Mouse (Mus musculus) layer of hippocampus, adult 8-10 months (tissue): ENCODE measurements around the gene Wdr20rt. TPM values are rescaled to one million over a fixed set of nuclear protein-coding genes. Genes with fewer than 3 reads are reported as not detected.
A peak's percentile ranks its signal among the peaks of the same experiment; 100 is the strongest.
"Not testable (repeated sequence)": the region's sequence is repeated elsewhere in the genome, so short reads cannot be mapped to it uniquely, and the experiment has no call there.

Source experiments
- DNase-seq, 2 experiments: peaks; one replicate each; pipeline ENCODE4 v3.0.0; 2022; ENCODE audit warnings: low spot score in 2 of 2
- total RNA-seq, 4 experiments: library from RNA; stranded (reverse); gene quantifications; 2 replicates each; pipeline ENCODE4 v1.2.4; 2022

Wdr20rt gene
- total RNA-seq: under 1 TPM in 2 of 4 experiments, not detected in 2; 0.19 to 0.27 TPM

DNA sequence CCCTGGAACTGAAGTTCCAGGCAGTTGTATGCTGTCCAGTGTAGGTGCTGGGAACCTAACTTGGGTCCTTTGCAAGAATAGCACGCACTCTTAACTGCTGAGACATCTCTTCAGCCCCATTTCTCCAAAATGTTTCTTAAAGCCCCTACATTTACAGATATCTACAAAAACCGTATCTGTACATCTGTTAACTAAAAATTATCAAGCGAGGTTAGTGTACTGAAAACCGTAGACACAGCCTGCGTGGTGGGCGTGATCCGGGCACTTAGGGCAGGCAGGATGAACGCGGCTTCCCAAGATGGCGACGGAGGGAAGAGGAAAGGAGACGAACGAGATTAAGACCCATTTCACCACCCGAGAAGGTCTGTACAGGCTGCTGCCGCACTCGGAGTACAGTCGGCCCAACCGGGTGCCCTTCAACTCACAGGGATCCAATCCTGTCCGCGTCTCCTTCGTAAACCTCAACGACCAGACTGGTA is at the start of gene Wdr20rt:
Gene Wdr20rt, plus strand, starts transcription at position 51 of the 479 bp plus-strand sequence.
- DNase-seq: no peak

GRCm38 (mm10) chr12:65187365-65187764 is 38.0 kb upstream of the Wdr20rt start:
- DNase-seq: peak in 1 of 2 experiments; percentile 14

- DNase-seq: no peak
Measured at GRCm38 (mm10) chr12:65189213-65189612, 36.1 kb upstream of the Wdr20rt start.

DNA sequence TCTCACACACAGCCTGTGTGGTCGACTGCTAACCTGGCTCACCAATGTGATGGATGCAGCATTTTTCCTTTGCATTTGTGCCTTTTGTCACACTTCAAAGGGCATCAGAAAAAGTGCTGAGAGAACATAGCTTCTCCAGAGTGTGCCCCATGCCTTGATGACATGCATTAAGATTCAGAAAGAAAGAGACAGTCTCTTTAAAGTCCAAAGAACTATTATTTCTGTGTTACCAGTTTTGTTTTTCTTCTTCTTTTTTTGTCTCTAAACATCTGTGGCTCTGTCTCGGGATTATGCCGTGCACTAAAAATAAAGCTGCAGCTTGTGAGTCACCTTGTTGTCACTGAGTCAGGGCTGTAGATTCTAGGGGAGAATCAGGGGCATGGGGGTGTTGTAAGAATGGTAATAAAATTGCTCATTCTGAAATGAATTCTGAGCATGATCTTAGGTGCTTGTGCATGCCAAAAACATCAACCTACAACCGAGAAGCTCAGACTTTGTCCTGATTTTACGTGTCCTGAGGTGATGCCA is 31.2 kb upstream of the Wdr20rt start:
- DNase-seq: no peak

DNA sequence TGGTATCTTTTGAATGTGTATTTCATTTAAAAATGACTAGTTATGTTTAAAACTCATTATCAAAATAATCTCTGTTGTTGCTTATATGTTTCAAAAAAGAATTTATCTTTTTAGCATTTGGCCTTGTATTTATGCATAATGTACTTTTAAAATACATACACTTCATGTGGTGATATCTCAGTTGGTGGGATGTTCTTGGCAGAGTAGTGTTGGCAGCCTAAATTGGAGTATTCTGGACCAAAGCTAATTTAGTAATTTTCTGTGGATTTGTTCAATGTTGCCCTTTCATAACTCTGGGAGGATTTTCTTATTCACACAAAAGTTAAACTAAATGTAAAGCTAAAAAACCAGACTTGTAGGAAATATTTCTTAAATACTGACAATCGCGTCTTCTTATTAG is 23.5 kb upstream of the Wdr20rt start:
- DNase-seq: no peak

DNA sequence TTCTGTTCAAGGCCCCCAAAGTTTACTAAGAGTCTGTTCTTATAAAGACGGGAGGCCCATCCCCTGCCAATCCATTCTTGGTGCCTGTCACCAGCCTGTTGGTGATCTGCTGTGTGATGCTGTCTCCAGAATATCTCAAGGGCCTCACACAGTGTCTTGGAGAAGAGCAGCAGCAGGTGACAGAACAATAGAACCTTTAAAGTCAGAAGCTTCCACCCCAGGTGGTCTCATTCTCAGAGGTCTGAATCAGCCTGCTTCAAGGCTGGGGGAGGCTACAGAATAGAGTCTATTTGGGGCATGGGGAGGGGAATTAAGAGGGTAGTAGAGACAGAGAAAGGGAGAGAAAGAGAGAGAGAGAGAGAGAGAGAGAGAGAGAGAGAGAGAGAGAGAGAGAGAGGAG is 18.9 kb upstream of the Wdr20rt start:
- no peak for DNase-seq

- no peak for DNase-seq
Measured at GRCm38 (mm10) chr12:65216404-65216840, 8.9 kb upstream of the Wdr20rt start.

DNA sequence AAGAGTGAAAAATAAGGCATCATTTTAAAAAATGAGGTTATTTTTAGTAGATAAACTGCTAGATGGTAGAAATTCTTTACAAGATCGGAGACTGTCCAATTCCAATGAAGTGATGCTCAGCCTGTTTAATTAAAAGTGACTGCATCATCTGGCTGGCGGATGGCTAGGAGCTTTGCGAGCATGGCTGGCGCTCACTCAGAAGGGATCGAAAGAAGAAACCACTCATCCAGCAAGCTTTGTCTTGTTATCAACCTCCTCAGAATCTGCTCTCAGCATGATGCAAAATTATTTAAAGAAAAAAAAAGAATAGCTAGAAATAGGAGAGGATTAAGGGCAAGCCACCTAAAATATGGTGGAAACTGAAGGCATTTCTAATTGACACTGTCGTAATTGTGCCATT is 3.3 kb downstream of the Wdr20rt start:
- DNase-seq: no peak

GRCm38 (mm10) chr12:65229041-65229440 is 3.7 kb downstream of the Wdr20rt start:
- DNase-seq: no peak

DNA sequence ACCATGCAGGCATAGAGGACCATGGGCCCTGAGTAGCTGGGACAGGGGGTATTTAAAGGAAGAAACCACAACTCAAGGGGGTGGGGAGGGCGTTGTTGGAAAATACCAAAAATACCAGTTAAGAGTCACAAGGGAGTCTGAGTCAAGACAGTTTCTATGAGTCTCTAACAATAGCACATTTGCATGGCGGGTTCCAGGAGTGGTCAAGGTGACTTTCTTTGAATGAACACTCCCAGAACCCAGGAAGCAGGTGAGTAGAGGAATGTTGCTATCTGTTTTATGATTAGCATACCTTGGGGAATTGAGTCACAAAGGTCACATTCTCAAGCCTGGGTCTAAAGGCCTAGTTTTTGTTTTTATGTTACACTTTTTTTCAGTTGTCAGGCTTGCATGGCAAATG is 7.5 kb downstream of the Wdr20rt start:
- DNase-seq: not testable (repeated sequence)

- no peak for DNase-seq
Measured at GRCm38 (mm10) chr12:65250116-65250738, 24.9 kb downstream of the Wdr20rt start.

GRCm38 (mm10) chr12:65256887-65257286 is 31.6 kb downstream of the Wdr20rt start:
- no peak for DNase-seq

GRCm38 (mm10) chr12:65258212-65259138 is 33.2 kb downstream of the Wdr20rt start:
- DNase-seq: no peak

DNA sequence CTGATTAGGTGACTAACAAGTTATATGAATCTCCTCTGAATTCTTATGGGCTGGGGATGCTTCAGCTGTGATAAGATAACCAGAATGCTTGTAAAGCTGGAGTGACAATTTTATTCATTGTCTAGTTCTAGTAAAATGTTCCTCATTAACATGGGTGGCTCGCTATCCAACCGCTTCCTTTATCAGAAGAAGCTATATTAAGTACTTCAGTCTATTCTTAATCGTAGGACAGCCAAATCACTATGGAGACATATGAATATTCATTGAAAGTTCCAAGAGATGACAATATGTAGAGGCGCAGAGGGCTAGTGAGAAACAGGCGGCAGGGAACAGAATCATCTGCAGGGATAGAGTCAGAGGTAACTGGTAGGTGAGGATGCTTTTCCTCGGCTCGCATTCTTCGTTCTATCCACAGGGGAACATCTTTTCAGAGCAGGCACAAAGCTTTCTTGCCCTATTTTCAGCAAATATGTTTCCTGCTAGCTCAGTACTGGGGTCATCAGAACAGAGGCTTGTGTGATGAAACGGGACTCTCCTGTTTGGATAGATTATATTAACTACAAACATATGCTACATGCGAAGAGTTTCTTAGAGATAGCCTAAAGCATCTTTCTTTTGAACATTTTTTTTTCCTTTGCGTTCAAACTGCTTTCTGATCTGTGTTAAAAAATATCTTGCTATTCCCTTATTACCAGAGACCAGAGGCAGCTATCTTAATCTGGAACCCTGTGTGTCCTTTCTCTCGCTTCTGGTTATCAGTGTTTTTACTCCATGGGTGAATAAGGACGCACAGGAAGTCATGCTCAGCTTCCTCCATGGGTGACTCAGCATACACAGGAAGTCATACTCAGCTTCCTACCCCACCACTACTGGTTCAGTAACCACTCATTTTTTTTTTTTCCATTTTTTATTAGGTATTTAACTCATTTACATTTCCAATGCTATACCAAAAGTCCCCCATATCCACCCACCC is 34.1 kb downstream of the Wdr20rt start:
- peak; percentile 7 to 15 for DNase-seq

- DNase-seq: no peak
Measured at GRCm38 (mm10) chr12:65268311-65268984, 43.1 kb downstream of the Wdr20rt start.

- DNase-seq: no peak
Measured at GRCm38 (mm10) chr12:65269406-65269805, 44.1 kb downstream of the Wdr20rt start.

DNA sequence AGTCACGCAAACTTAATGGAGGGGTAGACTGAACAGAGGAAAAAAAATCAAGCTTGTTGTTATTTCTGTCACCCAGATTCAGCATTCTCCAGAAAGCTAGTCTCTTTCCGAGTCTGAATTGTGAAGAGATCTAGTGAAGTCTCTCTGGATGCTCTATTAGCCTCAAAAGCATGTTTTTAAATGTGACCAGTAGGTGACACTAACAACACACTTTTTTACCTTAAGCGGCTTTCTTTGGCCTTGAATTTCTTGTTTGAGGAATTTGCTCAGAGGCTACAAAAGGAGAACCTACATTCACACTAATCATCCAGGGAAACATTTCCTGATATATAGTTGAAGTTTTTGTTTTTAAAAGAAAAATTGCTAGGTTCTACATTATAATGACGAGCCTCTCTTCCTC is 48.5 kb downstream of the Wdr20rt start:
- DNase-seq: no peak
